Mouse (Mus musculus): ENCODE results near the gene Dmxl2. TPM values are rescaled to one million over a fixed set of nuclear protein-coding genes. Genes with fewer than 3 reads are reported as not detected.
A peak's percentile ranks its signal among the peaks of the same experiment; 100 is the strongest.

Dmxl2 gene
- total RNA-seq, 2 experiments from 2014 or later: 199 to 209 TPM

- DNase-seq (ENCODE audit: low spot score in 2 of 2): no peak
Measured at GRCm38 (mm10) chr9:54335582-54335981, 165.8 kb downstream of the Dmxl2 start.

- no peak for DNase-seq (ENCODE audit: low spot score in 2 of 2)
Measured at GRCm38 (mm10) chr9:54329201-54329600, 172.2 kb downstream of the Dmxl2 start.

- DNase-seq (ENCODE audit: low spot score in 2 of 2): peak in 1 of 2 experiments; percentile 22
Measured at GRCm38 (mm10) chr9:54323456-54323855, 178.0 kb downstream of the Dmxl2 start.

GRCm38 (mm10) chr9:54316363-54316762 is 185.1 kb downstream of the Dmxl2 start:
- DNase-seq (ENCODE audit: low spot score in 2 of 2): no peak

Other genes starting within 250 kb of the Dmxl2 start
- under 1 TPM in 1 of 2 experiments, not detected in 1; 0.21 TPM for gene Cyp19a1, start 233.5 kb downstream of the Dmxl2 start, total RNA-seq (2021)
- 1 to 10 TPM; 1.0 to 1.6 TPM for gene Gldn, start 215.1 kb downstream of the Dmxl2 start, total RNA-seq (2021)
- gene Sh2d7, start 37.4 kb upstream of the Dmxl2 start, total RNA-seq (2021): not detected
- 10 to 100 TPM; 29.9 to 31.8 TPM for gene Cib2, start 58.6 kb upstream of the Dmxl2 start, total RNA-seq (2021)
- 100 to 1,000 TPM; 184 to 199 TPM for gene Idh3a, start 84.7 kb upstream of the Dmxl2 start, total RNA-seq (2021)
- 10 to 100 TPM; 85.1 to 89.1 TPM for gene Acsbg1, start 160.2 kb upstream of the Dmxl2 start, total RNA-seq (2021)
- 10 to 100 TPM; 17.1 TPM for gene Dnaja4, start 197.2 kb upstream of the Dmxl2 start, total RNA-seq (2021)
- 10 to 100 TPM; 53.4 to 53.9 TPM for gene Wdr61, start 232.9 kb upstream of the Dmxl2 start, total RNA-seq (2021)

Measured in layer of hippocampus, postnatal 10 days (tissue).